Mouse (Mus musculus) inflammation-experienced regulatory T-cells, adult 6 months (primary cell): ENCODE data around the gene Sema4a. TPM values are rescaled to one million over a fixed set of nuclear protein-coding genes. Genes with fewer than 3 reads are reported as not detected.

Experiments
- polyA plus RNA-seq, 3 experiments: library from polyadenylated mRNA; unstranded; fragments of 100-300 nt; shearing (Covaris generic); gene quantifications; one replicate each; pipeline ENCODE4 v1.2.1; 2017

Sema4a gene
- polyA plus RNA-seq, 3 experiments from 2014 or later, result 24.5 to 49.0 (median 28.3) TPM

Other genes with a start within 250 kb of the Sema4a start
- not detected for gene Rhbg, start 206.5 kb downstream of the Sema4a start, polyA plus RNA-seq
- gene Gm38392, start 174.0 kb downstream of the Sema4a start, polyA plus RNA-seq, result not detected
- 1 to 10 TPM; 2.3 to 6.2 (median 3.6) TPM for gene Tsacc, start 164.2 kb downstream of the Sema4a start, polyA plus RNA-seq
- 100 to 1,000 TPM; 157 to 218 (median 188) TPM for gene Cct3, start 164.1 kb downstream of the Sema4a start, polyA plus RNA-seq
- 100 to 1,000 TPM; 335 to 443 (median 344) TPM for gene Glmp, start 136.2 kb downstream of the Sema4a start, polyA plus RNA-seq
- gene Tmem79, start 125.0 kb downstream of the Sema4a start, polyA plus RNA-seq, result 1 to 10 TPM; 1.2 to 2.4 (median 1.8) TPM
- gene Smg5, start 124.9 kb downstream of the Sema4a start, polyA plus RNA-seq, result 10 to 100 TPM; 26.1 to 47.1 (median 37.8) TPM
- gene Paqr6, start 96.6 kb downstream of the Sema4a start, polyA plus RNA-seq, result not detected
- gene Bglap3, start 88.4 kb downstream of the Sema4a start, polyA plus RNA-seq, result not detected
- gene Bglap2, start 82.5 kb downstream of the Sema4a start, polyA plus RNA-seq, result not detected
- not detected for gene Bglap, start 76.7 kb downstream of the Sema4a start, polyA plus RNA-seq
- gene Pmf1, start 50.9 kb downstream of the Sema4a start, polyA plus RNA-seq, result 100 to 1,000 TPM in 1 of 3 experiments, 10 to 100 TPM in 2; 46.3 to 105 (median 50.5) TPM
- gene Slc25a44, start 36.0 kb downstream of the Sema4a start, polyA plus RNA-seq, result 10 to 100 TPM; 11.2 to 14.6 (median 14.4) TPM
- gene Lmna, start 48.8 kb upstream of the Sema4a start, polyA plus RNA-seq, result 1 to 10 TPM; 2.6 to 8.0 (median 4.0) TPM
- under 1 TPM; 0.17 to 0.20 (median 0.18) TPM for gene Mex3a, start 71.2 kb upstream of the Sema4a start, polyA plus RNA-seq
- not detected for gene Rab25, start 87.1 kb upstream of the Sema4a start, polyA plus RNA-seq
- gene Lamtor2, start 91.9 kb upstream of the Sema4a start, polyA plus RNA-seq, result 100 to 1,000 TPM; 149 to 189 (median 187) TPM
- 10 to 100 TPM in 2 of 3 experiments, 1 to 10 TPM in 1; 9.8 to 15.5 (median 12.1) TPM for gene Ubqln4, start 92.6 kb upstream of the Sema4a start, polyA plus RNA-seq
- 100 to 1,000 TPM; 131 to 197 (median 161) TPM for gene Ssr2, start 114.7 kb upstream of the Sema4a start, polyA plus RNA-seq
- gene Arhgef2, start 144.8 kb upstream of the Sema4a start, polyA plus RNA-seq, result 10 to 100 TPM; 37.5 to 56.4 (median 46.5) TPM
- not detected for gene Rxfp4, start 192.0 kb upstream of the Sema4a start, polyA plus RNA-seq
- gene Khdc4, start 224.6 kb upstream of the Sema4a start, polyA plus RNA-seq, result 10 to 100 TPM; 36.1 to 57.0 (median 47.9) TPM